Mouse (Mus musculus) small intestine, adult 2 months (tissue): ENCODE measurements at regions not wholly inside any gene's neighbourhood (a gene's known extent, or its start where the extent isn't known, plus 50 kb on each side); places are given as distances from the start of the nearest gene placed in this dataset.

Experiments used
- CTCF ChIP-seq: fragments of 200-500 bp; IDR thresholded peaks from 2 replicates; pipeline ENCODE4 v1.5.1; 2012; ENCODE audit warnings: low read depth, mild to moderate bottlenecking, control low read depth, inconsistent platforms, low read length, moderate library complexity, mixed read lengths; ENCODE audit not compliant: insufficient replicate concordance, insufficient read length; ENCODE audit errors: extremely low read depth
- POLR2A ChIP-seq: fragments of 200-500 bp; IDR thresholded peaks from 2 replicates; pipeline ENCODE4 v1.6.1; 2012; ENCODE audit warnings: low read depth, mild to moderate bottlenecking, control low read depth, inconsistent platforms, low read length, moderate library complexity

GRCm38 (mm10) chrX:50599780-50600179 lies 171.5 kb upstream of the Olfr1324 start:
- TF ChIP-seq CTCF (no peak), POLR2A (no peak)
